Mouse (Mus musculus) embryonic facial prominence, embryonic 13.5 days (tissue): ENCODE measurements around the gene Ddx54. TPM values are rescaled to one million over a fixed set of nuclear protein-coding genes. Genes with fewer than 3 reads are reported as not detected.

Source experiments
- ATAC-seq: fragments of 200-750 bp; cut with Nextera tagmentation; 2 replicates; pipeline ENCODE4 v1.8.0; 2017; ENCODE audit warnings: low read depth; ENCODE audit not compliant: insufficient number of reproducible peaks, insufficient read depth, low FRiP score, low TSS enrichment
- H3K27ac ChIP-seq: fragments of 300-500 bp; sonication (generic); 2 replicates; pipeline ENCODE4 v1.5.1; 2015; ENCODE audit warnings: moderate library complexity, mild to moderate bottlenecking, inconsistent platforms
- H3K27me3 ChIP-seq: fragments of 300-500 bp; sonication (generic); 2 replicates; pipeline ENCODE4 v1.6.1; 2015; ENCODE audit warnings: mild to moderate bottlenecking, inconsistent platforms
- H3K36me3 ChIP-seq: fragments of 300-500 bp; sonication (generic); 2 replicates; pipeline ENCODE4 v1.6.1; 2015; ENCODE audit warnings: mild to moderate bottlenecking, inconsistent platforms
- H3K4me1 ChIP-seq: fragments of 300-500 bp; sonication (generic); 2 replicates; pipeline ENCODE4 v1.6.1; 2015; ENCODE audit warnings: inconsistent platforms
- H3K4me2 ChIP-seq: fragments of 300-500 bp; sonication (generic); 2 replicates; pipeline ENCODE4 v1.6.1; 2015; ENCODE audit warnings: moderate library complexity, mild to moderate bottlenecking, inconsistent platforms
- H3K4me3 ChIP-seq: fragments of 300-500 bp; sonication (generic); 2 replicates; pipeline ENCODE4 v1.5.1; 2015; ENCODE audit warnings: mild to moderate bottlenecking, inconsistent platforms
- H3K9ac ChIP-seq: fragments of 300-500 bp; sonication (generic); 2 replicates; pipeline ENCODE4 v1.6.1; 2015; ENCODE audit warnings: mild to moderate bottlenecking, inconsistent platforms
- H3K9me3 ChIP-seq: fragments of 300-500 bp; sonication (generic); 2 replicates; pipeline ENCODE4 v1.6.1; 2016; ENCODE audit warnings: inconsistent platforms
- WGBS: fragments of 180-500 bp; shearing (Covaris S2); methylation state at CpG from one replicate; pipeline ENCODE4 v1.1.7; 2015; ENCODE audit warnings: mixed read lengths; 5-methylcytosine and 5-hydroxymethylcytosine counted together
- polyA plus RNA-seq: library from polyadenylated mRNA; unstranded; fragments of >200 nt; fragmentation: Nextera tagmentation; extraction: Ambion mirVana; gene quantifications from 2 replicates; pipeline ENCODE4 v1.2.1, GENCODE M21; 2015

Gene Ddx54
- polyA plus RNA-seq, 1 experiment from 2014 or later = 45.6 TPM

DNA sequence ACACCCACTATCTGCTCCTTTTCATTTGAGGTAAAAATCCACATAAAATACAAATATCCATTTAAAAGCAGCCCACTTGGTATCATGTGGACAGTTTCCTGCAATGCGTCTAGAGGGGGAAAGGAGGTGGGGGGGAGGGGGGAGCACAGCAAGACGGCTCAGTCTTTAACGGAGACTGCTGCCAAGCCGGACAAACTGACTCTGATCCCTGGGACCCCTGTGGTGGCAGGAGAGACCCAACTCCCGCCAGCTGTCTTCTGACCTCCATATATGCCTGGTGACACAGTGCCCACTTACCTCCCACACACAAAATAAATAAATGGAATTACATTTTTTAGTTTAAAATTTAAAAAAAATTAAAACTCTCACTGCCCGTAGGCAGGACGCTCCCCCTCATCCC, 9.0 kb upstream of the Ddx54 start:
- Histone ChIP-seq H3K9me3 (no peaks in the 10 kb centered on the region), H3K4me3 (no peak overlapping the region), H3K9ac (no peak overlapping the region), H3K4me1 (peaks cover 4% of the 10 kb centered on the region; the same call in 1 of the 2 replicates), H3K27ac (no peak overlapping the region), H3K4me2 (no peak overlapping the region), H3K36me3 (peaks cover 13% of the 10 kb centered on the region; the same call in 1 of the 2 replicates), H3K27me3 (no peaks in the 10 kb centered on the region)
- ATAC-seq = no peak
- 68% methylated on average over 7 of the region's 7 CpGs for WGBS

- WGBS = 2% methylated on average over 6 of the region's 6 CpGs
- Histone ChIP-seq H3K27me3 (no peaks in the 10 kb centered on the region), H3K9ac (peak overlapping the region; percentile 64), H3K27ac (0 out of 2 replicates have a peak overlapping the region, but pooled peaks have one; percentile 48), H3K36me3 (peaks cover 22% of the 10 kb centered on the region), H3K4me2 (peak overlapping the region; percentile 73), H3K4me1 (peaks cover 4% of the 10 kb centered on the region; the same call in 1 of the 2 replicates), H3K9me3 (no peaks in the 10 kb centered on the region), H3K4me3 (peak overlapping the region; percentile 42)
- ATAC-seq = no peak
These were observed 7.7 kb upstream of the Ddx54 start for GRCm38 (mm10) chr5:120604839-120605238.

DNA sequence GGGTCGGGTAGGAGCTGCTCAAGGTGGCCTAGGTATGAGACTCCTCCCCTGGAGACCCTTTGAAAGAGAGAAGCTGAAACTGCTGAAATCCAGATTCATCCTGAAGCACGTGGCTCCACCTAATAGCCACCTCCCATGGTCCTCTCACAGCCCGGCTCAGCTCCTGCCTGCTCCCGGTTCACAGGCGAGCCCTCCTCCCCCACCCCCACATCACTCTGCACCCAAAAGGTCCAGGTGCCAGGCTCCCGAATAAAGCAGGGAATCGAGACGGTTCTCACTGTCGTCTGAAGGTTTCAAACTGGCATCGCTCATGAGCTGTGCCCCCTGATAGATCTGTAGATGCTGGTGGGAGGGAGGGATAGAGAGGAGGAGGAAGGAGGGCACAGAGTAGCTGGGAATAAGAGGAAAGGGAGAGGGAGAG, 7.3 kb upstream of the Ddx54 start:
- Histone ChIP-seq H3K9ac (peak overlapping the region; percentile 64), H3K9me3 (no peaks in the 10 kb centered on the region), H3K36me3 (peaks cover 25% of the 10 kb centered on the region), H3K27me3 (no peaks in the 10 kb centered on the region), H3K4me2 (peak overlapping the region; percentile 73), H3K4me3 (peak overlapping the region; percentile 42), H3K27ac (0 out of 2 replicates have a peak overlapping the region, but pooled peaks have one; percentile 48), H3K4me1 (peaks cover 4% of the 10 kb centered on the region; the same call in 1 of the 2 replicates)
- ATAC-seq = no peak
- WGBS = 2% methylated on average over 10 of the region's 10 CpGs

DNA sequence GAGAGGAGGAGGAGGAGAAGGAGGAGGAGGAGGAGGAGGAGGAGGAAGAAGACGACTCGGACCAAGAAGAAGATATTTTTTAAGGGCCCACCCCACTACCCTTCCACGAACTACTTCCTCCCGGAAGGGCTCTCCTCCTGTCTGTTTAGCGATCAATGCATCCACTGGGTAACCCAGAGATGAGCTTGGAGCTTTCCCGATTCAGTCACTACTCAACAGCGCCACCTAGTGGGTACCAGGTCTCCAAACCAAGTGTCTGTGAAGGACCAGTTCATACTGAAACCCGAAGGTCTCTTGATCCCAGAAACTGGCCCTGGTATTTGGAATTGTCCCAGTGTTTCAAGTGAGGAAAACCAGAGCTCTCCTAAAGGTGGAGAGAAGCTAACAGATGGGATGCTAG, 6.9 kb upstream of the Ddx54 start:
- peak overlapping the region; percentile 42 for H3K4me3 ChIP-seq
- H3K27ac ChIP-seq = no peak overlapping the region
- no peaks in the 10 kb centered on the region for H3K27me3 ChIP-seq
- H3K9me3 ChIP-seq = no peaks in the 10 kb centered on the region
- peaks cover 25% of the 10 kb centered on the region for H3K36me3 ChIP-seq
- WGBS = 1% methylated on average over 8 of the region's 8 CpGs
- H3K9ac ChIP-seq = no peak overlapping the region
- H3K4me1 ChIP-seq = peaks cover 4% of the 10 kb centered on the region; the same call in 1 of the 2 replicates
- H3K4me2 ChIP-seq = peak overlapping the region; percentile 73
- ATAC-seq = no peak

GRCm38 (mm10) chr5:120606590-120607200, 5.8 kb upstream of the Ddx54 start:
- H3K4me1 ChIP-seq = peaks cover 13% of the 10 kb centered on the region
- no peak overlapping the region for H3K4me2 ChIP-seq
- 72% methylated on average over 25 of the region's 25 CpGs for WGBS
- no peaks in the 10 kb centered on the region for H3K9me3 ChIP-seq
- no peak overlapping the region for H3K27ac ChIP-seq
- no peaks in the 10 kb centered on the region for H3K27me3 ChIP-seq
- no peak overlapping the region for H3K9ac ChIP-seq
- no peak for ATAC-seq
- no peak overlapping the region for H3K4me3 ChIP-seq
- peaks cover 25% of the 10 kb centered on the region for H3K36me3 ChIP-seq

GRCm38 (mm10) chr5:120607335-120607734, 5.2 kb upstream of the Ddx54 start:
- Histone ChIP-seq H3K4me3 (no peak overlapping the region), H3K9me3 (no peaks in the 10 kb centered on the region), H3K27me3 (no peaks in the 10 kb centered on the region), H3K27ac (no peak overlapping the region), H3K4me1 (peaks cover 15% of the 10 kb centered on the region), H3K9ac (no peak overlapping the region), H3K4me2 (no peak overlapping the region), H3K36me3 (peaks cover 25% of the 10 kb centered on the region)
- 77% methylated on average over 3 of the region's 3 CpGs for WGBS
- no peak for ATAC-seq

- Histone ChIP-seq H3K9ac (0 out of 2 replicates have a peak overlapping the region, but pooled peaks have one; percentile 0), H3K9me3 (no peaks in the 10 kb centered on the region), H3K4me2 (no peak overlapping the region), H3K4me3 (no peak overlapping the region), H3K36me3 (peaks cover 25% of the 10 kb centered on the region), H3K27me3 (no peaks in the 10 kb centered on the region), H3K4me1 (peaks cover 21% of the 10 kb centered on the region), H3K27ac (no peak overlapping the region)
- ATAC-seq = no peak
- 87% methylated on average over 16 of the region's 16 CpGs for WGBS
These were observed 3.2 kb upstream of the Ddx54 start for GRCm38 (mm10) chr5:120609246-120609775.

GRCm38 (mm10) chr5:120610906-120611305, 1.6 kb upstream of the Ddx54 start:
- Histone ChIP-seq H3K4me3 (peak overlapping the region; percentile 70; the same call in 1 of the 2 replicates), H3K27me3 (no peaks in the 10 kb centered on the region), H3K4me1 (peaks cover 17% of the 10 kb centered on the region), H3K27ac (no peak overlapping the region), H3K9ac (peak overlapping the region; percentile 73; the same call in 1 of the 2 replicates), H3K36me3 (peaks cover 35% of the 10 kb centered on the region), H3K4me2 (peak overlapping the region; percentile 93), H3K9me3 (no peaks in the 10 kb centered on the region)
- whole genome bisulfite sequencing = 87% methylated on average over 5 of the region's 5 CpGs
- ATAC-seq = no peak

DNA sequence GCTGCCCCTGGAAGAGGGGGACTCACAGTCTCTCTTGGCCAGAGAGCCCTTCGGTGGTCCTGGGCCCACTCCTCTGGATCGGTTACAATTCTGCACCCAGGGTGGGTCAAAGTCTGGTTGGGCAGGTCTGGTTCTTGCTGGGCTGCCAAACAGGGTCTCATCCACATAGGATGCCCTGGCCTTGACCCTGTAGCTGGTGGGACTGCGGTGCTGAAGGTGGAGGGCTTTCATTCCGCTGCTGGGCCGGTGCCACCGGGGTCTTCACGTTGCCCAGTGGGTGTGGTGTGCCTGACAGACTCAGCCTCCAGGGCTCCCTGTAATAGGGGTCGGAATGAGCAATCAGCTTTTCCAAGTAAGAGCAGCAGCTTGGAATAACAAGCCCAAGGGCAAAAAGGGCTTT, 1.1 kb upstream of the Ddx54 start:
- WGBS = 40% methylated on average over 8 of the region's 8 CpGs
- no peak for ATAC-seq
- peak overlapping the region; percentile 70 for H3K4me3 ChIP-seq

DNA sequence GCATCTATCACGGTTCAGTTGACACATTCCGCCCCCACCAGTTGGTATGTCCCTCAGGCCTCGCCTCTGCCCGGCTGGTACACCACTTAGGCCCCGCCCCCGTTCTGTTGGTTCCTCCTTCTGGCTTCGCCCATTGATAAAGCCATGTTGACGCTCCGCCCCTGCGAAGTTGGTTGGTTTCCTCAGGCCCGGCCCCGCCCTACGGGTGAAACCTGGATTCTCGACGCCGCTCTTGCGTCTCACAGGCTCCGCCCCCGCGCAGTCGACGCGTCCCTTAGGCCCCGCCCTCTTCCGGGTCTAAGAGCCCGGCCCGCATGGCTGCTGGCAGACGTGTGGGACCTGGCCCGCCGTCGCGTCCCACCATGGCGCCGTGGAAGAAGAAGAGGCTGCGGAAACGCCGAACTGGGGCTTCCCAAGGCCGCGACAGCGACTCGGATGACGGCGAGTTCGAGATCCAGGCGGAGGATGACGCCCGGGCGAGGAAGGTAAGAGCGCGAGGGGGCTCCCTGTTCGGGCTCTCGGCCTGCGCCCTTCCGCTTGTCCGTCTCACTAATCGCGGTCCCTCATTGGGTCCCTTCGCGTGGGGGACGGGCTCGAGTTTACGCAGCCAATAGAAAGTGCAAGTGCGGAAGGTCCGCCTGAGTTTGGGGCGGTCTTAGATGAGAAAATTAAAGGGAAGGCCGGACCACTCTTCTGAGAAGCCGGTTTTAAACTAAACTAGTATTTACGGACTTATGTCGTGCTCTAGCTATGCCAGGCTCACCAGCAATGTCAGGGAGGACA, 474 bp downstream of the Ddx54 start:
- peaks cover 46% of the 10 kb centered on the region for H3K36me3 ChIP-seq
- H3K4me1 ChIP-seq = peaks cover 17% of the 10 kb centered on the region
- peak overlapping the region; percentile 78 for H3K9ac ChIP-seq
- WGBS = under 1% methylated on average over 69 of the region's 69 CpGs
- H3K9me3 ChIP-seq = no peaks in the 10 kb centered on the region
- peak; percentile 92 for ATAC-seq
- H3K4me3 ChIP-seq = peak overlapping the region; percentile 70
- peak overlapping the region; percentile 93 for H3K4me2 ChIP-seq
- H3K27ac ChIP-seq = peak overlapping the region; percentile 78
- no peaks in the 10 kb centered on the region for H3K27me3 ChIP-seq

More for the DNA sequence above, 1.1 kb upstream of the Ddx54 start:
- H3K27me3 ChIP-seq = no peaks in the 10 kb centered on the region
- peaks cover 39% of the 10 kb centered on the region for H3K36me3 ChIP-seq
- no peak overlapping the region for H3K27ac ChIP-seq
- H3K4me1 ChIP-seq = peaks cover 17% of the 10 kb centered on the region
- H3K9ac ChIP-seq = peak overlapping the region; percentile 73
- H3K4me2 ChIP-seq = peak overlapping the region; percentile 93
- no peaks in the 10 kb centered on the region for H3K9me3 ChIP-seq

DNA sequence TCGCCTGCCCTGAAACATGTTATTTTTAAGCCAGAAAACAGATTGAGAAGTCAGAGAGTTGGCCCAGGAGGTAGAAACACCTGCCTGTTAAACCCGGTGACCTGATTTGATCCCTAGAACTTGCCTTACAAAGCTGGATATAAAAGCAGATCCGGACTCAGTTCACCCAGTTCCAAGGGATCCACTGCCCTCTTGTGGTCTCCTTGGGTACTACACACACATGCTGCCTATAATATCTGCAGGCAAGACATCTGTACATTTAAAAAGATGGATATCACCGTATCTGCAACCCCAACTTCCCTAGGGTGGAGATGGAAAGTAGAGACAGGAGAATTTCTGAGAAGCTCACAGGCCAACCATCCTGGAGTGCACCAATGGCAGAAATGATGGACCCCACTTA, 3.4 kb downstream of the Ddx54 start:
- WGBS = 97% methylated on average over 4 of the region's 4 CpGs
- no peak overlapping the region for H3K9ac ChIP-seq
- H3K4me3 ChIP-seq = no peak overlapping the region
- no peaks in the 10 kb centered on the region for H3K27me3 ChIP-seq
- no peak for ATAC-seq
- no peak overlapping the region for H3K4me2 ChIP-seq
- H3K36me3 ChIP-seq = peaks cover 57% of the 10 kb centered on the region
- peaks cover 16% of the 10 kb centered on the region for H3K4me1 ChIP-seq
- H3K9me3 ChIP-seq = no peaks in the 10 kb centered on the region
- no peak overlapping the region for H3K27ac ChIP-seq
